Mouse (Mus musculus) spleen, adult 18-20 months (tissue): ENCODE measurements around the gene Ms4a6b.
"Not testable (repeated sequence)": the region's sequence is repeated elsewhere in the genome, so short reads cannot be mapped to it uniquely, and the experiment has no call there.

Experiments
- DNase-seq, 2 experiments: peaks; one replicate each; pipeline ENCODE4 v3.0.0; 2022; ENCODE audit warnings: mixed read lengths in 2 of 2

Gene Ms4a6b

DNA sequence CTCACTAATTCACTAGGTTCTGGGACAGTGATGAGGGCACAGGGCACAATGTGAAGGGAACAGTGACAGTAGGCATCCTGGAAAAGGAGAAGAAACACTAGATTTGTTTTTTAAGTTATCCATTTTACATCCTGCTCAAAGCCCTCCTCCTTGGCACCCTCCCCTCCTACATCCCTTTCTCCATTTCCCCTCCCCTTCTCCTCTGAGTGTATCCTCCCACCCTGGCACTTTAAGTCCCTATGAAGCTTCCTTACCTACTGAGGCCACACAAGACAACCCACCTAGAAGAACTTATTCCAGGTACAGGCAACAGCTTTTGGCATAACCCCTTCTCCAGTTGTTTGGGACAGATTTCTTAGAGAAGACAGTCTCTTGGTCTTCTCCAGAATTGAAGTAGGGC, at the start of gene Ms4a6b:
Gene Ms4a6b (plus strand): TSS at position 267 of the 400 bp plus-strand sequence.
- DNase-seq = no peak

DNA sequence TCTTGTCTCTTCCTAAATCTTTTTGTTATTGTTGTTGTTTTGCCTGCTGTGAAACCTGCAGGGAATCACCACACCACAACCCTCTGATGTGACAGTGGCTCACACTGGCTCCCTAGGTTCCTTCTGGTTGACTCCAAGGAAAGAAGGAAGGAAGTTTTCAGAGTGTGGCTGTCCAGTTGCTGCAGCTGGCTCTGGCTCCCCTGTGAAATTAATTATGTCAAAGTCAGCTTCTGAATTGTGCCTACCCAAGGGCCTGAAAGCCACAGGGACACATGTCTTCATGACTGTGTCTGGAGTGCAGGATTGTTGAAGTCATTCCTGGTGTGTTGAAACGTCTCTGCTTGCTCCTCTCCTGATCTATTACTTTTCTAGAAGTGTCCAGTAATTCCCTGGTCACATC, 48.0 kb upstream of the Ms4a6b start:
- not testable (repeated sequence) for DNase-seq

DNA sequence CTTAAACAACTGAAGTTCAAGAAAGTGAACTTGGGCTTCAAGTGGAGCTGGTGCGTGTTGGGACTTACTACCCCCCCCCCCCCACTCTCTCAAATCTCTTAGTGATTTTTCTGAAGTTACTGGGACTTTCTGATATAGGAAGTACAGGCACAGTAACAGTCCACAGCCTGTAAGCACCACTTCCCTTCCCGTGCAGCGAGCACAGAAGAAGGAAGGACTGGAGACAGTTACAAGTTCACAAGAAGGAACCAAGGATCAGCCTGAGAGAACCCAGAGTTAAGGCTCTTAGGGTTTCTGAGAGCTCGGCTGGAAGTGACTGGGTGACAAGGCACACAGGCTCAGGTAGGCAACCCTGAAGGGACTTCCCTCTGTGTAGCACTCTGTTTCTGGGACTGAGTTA, 47.1 kb upstream of the Ms4a6b start, which contains the start of gene Ms4a6c:
Gene Ms4a6c (plus strand): TSS at position 152 of the 400 bp plus-strand sequence.
- DNase-seq = not testable (repeated sequence)

DNA sequence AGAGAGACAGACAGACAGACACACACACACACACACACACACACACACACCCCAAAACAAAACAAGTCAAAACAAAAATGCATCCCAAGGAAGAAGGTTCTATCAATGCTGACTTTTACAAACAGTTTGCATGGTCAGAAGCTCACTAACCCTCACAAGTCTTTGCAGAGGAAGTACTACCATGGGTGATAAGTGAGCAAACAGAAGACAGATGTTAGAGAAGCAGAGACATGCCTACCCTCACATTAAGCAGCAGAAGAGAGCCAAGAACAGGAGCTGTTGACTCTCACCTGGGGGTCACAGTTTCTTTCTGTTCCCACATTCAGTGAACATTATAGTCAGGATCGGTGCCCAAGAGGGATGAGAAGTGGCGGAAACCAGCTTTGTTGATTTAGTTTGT, 36.6 kb upstream of the Ms4a6b start:
- DNase-seq = no peak

DNA sequence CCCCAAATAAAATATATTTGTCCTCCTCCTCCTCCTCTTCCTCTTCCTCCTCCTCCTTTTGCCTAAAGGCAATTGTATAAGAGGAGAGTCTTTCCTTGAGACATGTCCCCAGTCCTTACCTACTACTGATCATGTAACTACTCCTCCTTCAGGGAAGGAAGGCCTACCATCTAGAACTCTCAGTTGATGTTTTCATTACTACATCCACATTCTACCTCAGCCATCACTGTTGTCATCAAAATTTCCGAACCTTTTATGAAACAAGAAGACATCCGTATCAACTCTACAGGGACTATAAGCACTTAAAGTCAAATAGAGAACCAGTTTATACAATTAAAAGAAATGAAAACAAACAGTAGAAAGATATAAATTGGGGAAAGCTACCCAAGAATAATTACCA, 33.6 kb upstream of the Ms4a6b start:
- DNase-seq = no peak

DNA sequence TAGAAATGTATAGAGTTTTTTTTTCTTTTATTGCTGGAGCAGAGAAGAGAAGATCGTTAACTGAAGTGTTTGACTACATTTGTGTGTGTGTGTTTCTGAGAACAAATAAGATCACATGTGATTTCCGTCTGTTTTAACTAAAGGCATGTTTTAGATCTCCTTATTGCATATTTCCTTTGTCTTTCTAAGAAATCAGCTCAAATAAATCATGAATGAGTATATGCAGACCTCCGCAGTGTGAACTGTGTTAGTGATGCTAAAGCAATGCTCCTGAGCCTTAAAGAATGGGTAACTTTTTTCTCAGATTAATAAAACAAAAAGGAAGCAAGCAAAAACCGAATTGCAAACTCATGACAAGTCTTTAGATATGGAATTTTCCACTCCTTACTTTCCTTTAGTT, 32.4 kb upstream of the Ms4a6b start:
- no peak for DNase-seq

DNA sequence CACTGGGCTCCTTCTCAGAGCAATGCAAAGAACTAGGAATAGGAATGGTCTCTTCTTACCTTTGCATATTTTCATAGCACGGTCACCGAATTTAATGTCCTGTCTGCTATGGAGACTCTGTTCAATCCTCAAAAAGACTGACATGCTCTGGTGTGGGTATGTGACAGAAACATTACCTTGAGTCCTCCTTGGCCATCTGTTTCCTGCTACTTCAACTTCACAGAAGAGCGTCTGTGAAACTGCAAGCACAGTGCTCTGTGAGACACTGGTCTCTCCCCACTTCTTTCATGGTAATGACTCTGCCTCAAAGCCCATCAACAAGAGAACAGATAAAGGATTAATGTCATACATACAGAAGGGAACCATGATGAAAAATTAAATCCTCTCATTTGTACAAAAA, 31.9 kb upstream of the Ms4a6b start:
- DNase-seq = no peak

DNA sequence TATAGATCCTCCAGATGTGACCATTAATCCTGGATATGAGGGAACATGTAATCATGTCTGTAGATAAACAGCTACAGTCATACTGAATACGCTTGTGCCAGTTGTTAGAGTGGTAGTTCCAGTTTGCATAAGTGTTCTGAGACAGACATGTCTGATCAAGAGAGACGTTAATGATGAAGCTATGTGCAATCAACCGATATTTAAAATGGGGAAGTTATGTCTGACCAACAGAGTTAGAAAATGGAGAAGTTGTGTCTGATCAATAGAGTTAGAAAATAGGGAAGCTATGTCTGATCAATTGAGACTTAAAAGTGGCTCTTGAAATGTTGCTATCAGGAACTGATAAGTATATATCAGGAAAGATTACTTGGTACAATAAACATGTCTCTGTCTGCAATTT, 31.0 kb upstream of the Ms4a6b start:
- no peak for DNase-seq

DNA sequence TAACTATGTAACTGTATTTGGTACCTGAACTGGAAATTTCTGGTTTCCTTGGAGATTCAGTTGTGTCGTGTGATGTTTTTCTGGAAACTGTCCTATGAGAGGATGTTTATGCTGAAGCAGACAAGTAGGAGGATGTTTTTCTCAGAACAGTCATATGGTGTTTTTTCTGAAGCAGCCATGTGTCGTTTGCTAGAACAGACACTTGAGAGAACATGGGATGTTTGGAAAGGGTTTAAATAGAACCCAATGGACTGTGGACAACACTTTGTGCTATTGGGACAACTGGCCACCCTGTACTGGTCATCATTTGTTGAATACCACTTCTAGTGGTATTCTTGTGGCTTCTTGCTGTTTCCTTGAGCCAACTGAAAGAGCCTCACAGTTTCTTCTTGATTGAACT, 30.6 kb upstream of the Ms4a6b start, which contains the start of gene Gm8369:
Gene Gm8369 (plus strand): TSS at position 193 of the 400 bp plus-strand sequence.
- no peak for DNase-seq

DNA sequence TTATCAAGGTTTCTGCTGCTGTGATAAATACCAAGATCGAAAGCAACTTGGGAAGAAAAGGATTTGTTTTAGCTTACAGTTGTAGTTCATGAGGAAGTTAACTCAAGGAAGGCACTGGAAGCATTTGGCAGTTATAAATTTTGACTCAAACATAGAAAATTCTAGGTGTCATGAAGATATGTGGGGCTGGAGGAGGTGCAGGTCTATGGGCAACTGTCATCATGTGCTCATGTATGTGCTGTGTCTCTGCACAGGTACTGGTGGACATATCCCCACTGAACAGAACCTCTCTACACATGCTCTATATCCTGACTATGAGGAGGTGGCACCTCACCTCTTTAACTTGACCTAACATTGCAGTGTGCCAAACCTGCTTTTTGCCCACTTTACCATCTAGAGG, 29.7 kb upstream of the Ms4a6b start:
- DNase-seq = no peak

DNA sequence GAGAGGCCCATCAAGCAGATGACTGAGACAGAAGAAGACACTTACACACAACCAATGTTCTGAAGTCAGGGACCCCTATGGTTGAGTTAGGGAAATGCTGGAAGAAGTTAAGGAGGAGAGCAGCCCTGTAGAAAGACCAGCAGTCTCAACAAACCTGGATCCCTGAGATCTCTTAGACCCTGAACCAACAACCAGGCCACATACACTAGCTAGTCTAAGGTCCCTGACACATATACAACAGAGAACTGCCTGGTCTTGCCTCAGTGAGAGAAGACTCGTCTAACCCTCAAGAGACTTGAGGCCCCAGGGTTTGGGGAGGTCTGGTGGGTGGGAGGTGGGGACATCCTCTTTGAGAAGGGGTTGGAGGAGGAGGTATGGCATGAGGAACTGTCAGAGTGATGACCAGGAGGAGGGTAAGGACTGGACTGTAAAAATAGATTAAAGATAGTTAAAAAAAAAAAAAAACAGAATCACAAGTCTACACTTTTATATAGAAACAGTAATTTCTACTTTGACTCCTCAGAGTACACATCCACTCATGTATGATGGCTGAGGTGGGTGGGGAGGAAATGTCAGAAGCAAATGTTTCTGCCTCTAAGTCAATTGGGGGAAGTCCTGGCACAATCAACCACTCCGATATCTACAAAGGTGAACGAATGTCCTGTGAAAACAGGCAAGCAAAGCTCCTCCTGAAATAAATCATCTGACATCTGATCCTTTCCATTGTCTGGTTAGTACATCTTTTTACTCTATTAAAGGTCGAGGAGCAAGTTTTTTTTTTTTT, 24.7 kb upstream of the Ms4a6b start:
- no peak for DNase-seq

DNA sequence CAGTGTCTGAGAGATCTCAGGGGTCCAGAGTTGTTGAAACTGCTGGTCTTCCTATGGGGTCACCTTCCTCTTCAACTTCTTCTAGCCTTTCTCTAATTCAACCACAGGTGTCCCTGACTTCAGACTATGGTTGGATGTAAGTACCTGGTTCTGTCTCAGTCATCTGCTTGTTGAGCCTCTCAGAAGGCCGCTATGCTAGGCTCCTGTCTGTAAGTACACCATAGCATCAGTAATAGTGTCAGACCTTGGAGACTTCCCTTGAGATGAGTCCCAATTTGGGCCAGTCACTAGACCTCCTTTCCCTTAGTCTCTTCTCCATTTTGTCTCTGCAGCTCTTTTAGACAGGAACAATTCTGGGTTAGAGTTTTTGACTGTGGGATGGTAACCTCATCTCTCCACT, 23.6 kb upstream of the Ms4a6b start:
- no peak for DNase-seq

DNA sequence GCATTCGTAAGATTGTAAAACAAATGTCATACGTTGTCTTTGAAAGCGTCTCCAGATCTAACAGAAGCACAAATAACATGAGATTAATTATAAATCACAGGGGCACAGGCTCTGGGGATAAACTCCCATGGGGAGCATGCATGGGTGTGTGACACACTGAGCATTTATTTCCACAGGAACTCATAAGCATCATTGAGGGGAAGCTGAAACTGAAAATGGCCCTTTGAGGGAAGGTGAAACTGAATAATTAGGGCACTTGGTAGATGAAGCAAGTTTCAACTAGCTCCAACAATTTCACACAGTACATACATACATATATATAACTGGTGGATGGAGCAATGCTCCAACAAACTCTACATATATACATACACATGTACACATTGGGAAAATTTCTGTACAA, 21.8 kb upstream of the Ms4a6b start:
- no peak for DNase-seq

DNA sequence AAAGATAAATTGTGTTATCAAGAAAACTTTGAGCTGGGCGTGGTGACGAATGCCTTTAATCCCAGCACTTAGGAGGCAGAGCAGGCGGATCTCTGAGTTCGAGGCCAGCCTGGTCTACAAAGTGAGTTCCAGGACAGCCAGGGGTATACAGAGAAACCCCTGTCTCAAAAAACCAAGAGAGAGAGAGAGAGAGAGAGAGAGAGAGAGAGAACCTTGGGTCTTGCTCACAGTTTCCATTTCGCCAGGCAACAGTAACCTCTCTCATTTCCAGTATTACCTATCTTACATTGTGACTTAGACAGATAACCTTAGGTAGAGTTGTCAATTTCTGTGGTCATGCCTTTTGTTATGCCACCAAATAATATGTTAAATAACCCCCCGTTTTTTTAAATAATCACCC, 20.0 kb upstream of the Ms4a6b start:
- DNase-seq = no peak

DNA sequence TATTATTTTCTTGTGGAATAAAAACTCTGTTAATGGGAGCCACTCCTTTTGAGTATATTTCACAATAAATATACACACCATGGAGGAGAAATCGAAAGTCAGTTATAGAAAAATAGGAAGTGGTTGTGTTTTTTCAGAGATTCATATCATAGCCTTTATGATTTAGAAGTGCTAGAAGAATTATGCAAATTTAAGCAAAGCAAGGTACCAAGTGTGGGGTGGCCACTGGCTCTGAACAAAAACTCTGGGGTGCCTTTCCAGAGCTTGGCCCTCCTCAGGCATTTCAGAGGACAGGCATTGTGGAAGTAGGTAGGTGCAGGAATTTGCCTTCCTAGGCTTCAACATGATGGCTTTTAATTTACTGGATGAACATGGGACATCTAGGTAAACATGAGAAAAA, 19.0 kb upstream of the Ms4a6b start:
- DNase-seq = peak in 1 of 2 experiments; percentile 35

DNA sequence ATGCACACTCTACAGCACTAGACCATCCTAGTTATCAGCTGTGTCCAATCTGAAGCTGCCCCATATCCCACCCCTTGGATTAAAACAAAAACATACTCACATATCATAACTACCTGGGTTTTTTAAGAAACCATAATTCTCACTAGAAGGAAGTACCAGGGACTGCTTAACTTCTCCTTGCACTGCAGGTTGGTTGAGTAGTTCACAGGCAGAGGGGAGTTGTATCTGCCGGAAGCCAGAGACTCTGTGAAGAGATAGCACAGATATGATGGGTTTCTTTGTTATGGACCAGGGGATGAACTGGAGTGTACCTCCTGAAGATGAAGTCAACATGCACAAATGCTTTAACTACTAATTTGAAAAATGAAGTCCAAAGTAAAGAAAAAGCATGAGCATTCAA, 15.5 kb upstream of the Ms4a6b start:
- DNase-seq = no peak

DNA sequence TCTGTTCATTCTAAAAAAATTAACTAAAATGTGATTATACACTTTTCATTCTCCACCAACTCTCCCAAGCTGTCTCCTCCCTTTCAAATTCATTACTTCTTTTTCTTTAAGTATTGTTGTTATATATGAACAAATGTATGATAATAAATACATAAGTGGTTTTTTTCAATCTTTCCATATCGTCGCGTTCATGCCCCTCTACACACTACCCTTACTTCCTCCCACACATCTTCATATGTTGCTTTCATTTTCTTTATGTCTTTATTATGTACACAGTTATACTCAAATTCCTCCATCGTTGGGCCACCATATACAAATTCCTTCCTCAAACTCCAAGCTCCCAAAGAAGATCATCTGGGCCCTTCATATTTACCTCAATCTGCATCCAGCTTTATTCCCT, 15.0 kb upstream of the Ms4a6b start:
- no peak for DNase-seq

DNA sequence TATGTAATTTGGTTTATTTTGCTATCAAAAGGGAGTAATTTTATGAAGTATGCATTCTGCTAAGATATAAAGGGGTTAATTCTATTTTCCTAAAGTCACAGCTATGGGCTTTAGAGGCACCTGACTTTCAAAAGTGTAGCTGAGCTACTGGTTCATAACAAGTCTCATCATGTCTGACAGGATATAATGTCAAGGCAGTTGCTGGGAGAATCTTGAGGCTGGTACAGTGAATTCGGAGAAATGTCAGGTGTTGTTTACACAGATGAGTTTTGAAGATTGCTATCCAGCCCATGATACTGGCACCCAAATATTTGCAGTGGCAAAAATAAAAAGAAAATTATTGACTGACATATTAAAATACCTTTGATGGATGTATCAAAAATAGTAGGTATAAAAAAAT, 11.5 kb upstream of the Ms4a6b start:
- DNase-seq = no peak

DNA sequence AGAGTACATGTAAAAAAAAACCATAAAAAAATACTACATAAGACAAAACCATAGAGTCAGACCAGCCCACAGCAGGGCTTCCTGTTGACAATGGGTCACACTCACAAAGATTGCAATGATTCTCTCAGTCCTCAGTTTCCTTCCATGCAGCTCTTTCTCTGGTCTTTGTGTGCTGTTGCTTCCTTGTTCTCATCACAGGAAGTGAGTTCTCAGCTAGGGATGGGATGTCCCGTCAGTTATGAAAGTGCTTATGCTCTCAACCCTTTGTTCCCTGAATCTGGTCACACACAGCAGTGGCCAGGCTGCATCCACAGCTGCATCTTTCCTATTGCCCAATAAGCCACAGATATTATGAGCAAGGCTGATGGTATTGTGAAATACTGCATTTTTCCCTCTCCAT, 2.9 kb upstream of the Ms4a6b start:
- no peak for DNase-seq

DNA sequence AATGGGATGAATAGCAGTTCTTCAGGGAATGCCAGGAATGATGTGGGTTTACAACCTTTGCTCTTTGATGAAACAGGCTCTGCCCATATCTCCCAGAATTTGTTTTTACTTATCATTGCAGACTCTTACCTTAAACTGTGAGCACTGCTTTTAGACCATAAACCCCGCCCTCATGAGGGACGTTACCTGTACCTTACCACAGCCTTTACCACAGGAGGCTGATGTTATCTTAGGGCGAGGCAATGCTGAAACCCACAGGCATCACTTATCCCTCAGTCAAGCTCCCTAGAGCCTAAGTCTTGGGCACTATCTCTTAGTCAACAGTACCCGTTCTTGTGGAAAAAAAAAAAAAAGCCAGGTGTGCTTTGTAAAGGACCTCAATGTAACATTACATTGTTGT, 533 bp downstream of the Ms4a6b start:
- no peak for DNase-seq

DNA sequence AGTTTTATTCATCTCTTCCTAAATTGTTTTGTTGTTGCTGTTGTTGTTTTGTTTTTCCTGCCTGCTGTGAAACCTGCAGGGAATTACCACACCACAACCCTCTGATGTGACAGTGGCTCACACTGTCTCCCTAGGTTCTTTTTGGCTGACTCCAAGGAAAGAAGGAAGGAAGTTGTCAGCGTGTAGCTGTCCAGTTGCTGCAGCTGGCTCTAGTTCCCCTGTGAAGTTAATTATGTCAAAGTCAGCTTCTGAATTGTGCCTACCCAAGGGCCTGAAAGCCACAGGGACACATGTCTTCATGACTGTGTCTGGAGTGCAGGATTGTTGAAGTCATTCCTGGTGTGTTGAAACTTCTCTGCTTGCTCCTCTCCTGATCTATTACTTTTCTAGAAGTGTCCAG, 1.1 kb downstream of the Ms4a6b start:
- not testable (repeated sequence) for DNase-seq

DNA sequence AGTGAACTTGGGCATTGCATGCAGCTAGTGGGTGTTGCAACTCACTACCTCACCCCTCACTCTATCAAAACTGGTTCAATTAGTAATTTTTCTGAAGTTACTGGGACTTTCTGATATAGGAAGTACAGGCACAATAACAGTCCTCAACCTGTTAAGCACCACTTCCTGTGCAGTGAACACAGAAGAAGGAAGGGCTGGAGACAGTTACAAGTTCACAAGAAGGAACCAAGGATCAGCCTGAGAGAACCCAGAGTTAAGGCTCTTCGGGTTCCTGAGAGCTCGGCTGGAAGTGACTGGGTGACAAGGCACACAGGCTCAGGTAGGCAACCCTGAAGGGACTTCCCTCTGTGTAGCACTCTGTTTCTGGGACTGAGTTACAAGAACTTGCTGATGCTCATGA, 2.0 kb downstream of the Ms4a6b start:
- not testable (repeated sequence) for DNase-seq

DNA sequence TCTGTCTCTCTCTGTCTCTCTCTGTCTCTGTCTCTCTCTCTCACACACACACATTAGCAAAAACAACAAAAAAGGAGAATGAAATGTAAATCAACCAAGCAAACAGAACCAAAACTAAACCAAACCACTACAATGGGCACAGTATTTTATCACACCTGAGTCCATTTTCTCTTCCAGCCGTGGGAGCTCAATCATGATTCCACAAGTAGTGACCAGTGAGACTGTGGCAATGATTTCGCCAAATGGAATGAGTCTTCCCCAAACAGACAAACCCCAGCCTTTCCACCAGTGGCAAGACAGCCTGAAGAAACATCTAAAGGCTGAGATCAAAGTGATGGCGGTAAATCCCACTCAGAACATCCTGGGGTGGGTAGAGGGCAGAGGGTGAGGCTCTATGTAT, 3.8 kb downstream of the Ms4a6b start:
- DNase-seq = no peak

DNA sequence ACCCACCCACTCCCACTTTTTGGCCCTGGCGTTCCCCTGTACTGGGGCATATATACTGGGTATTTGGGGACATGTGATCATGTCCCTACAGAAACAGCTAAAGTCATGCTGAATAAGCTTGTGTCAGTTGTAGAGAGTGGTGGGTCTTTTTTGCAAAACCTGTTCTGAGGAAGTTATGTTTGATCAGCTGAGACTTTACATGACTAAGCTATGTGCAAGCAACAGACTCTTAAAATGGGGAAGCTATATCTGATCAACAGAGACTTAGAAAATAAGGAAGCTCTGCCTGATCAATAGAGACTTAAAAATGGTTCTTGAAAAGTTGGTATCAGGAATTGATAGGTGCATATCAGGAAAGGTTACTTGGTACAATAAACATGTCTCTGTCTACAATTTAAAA, 17.1 kb downstream of the Ms4a6b start:
- DNase-seq = no peak

DNA sequence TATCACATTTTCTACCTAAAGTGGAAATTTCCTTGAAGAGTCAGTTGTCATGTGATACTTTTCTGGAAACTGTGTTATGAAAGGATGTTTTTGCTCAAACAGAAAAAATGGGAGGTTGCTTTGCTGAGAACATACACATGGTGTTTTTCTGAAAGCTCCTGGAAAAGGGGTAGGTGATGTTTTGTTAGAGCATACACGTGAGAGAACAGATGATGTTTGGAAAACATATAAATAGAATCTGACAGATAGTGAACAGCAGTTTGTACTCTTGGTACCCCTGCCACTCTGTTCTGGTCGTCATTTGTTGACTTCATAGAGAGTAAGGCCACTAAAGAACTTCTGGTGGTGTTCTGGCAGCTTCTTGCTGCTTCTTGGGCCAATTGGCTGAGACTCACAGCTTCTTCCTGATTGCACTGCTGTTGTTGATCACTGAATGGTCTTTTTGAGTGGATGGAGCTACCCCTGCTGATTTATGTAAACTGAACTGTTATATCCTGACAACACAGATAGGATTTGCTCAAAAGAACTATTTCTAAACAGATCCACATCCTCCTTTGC, 17.7 kb downstream of the Ms4a6b start:
- no peak for DNase-seq
